Mouse (Mus musculus) ES-Bruce4 (cell line): ENCODE results near the gene Cdk5rap2.

Source experiments
- CTCF ChIP-seq: IDR thresholded peaks from one replicate; pipeline ENCODE4 v1.8.1; 2011; ENCODE audit warnings: low read depth, low read length
- POLR2A ChIP-seq: IDR thresholded peaks from one replicate; pipeline ENCODE4 v1.8.1; 2011; ENCODE audit warnings: low read length; ENCODE audit not compliant: insufficient read depth

DNA sequence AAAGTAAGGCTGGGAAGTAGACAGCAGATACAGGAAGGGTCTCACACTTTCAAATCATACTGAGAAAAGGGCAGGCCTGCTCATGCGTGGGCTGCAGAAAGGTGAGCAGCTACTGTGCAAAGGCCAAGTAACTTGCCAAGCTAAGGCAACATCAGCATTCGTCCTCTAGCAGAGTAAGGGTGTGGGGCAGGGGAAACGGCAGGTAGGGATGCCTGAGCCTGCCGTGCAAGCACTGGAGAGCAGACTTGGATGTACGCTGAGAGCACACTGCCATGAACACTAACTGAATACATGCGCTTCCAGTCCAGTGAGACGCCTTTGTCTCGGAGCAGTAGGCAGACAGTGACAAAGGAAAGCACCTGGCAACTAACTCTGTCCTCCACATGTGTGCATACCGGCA, 127.1 kb downstream of the Cdk5rap2 start:
- TF ChIP-seq CTCF = no peak
- no peak for TF ChIP-seq POLR2A
